Mouse (Mus musculus) neural tube, embryonic 11.5 days (tissue): ENCODE data around the gene Zfp958. TPM values are rescaled to one million over a fixed set of nuclear protein-coding genes. Genes with fewer than 3 reads are reported as not detected.
A peak's percentile ranks its signal among the peaks of the same experiment; 100 is the strongest.
"Not testable (repeated sequence)": the region's sequence is repeated elsewhere in the genome, so short reads cannot be mapped to it uniquely, and the experiment has no call there.

Experiments
- ATAC-seq: fragments of 200-750 bp; cut with Nextera tagmentation; 2 replicates; pipeline ENCODE4 v1.8.0; 2017; ENCODE audit warnings: moderate number of reproducible peaks, mild to moderate bottlenecking, moderate TSS enrichment, moderate library complexity; ENCODE audit not compliant: insufficient read depth, low FRiP score, low TSS enrichment
- DNase-seq: peaks from one replicate; pipeline ENCODE4 v3.0.0-alpha.2; 2015; ENCODE audit warnings: low spot score
- H3K27ac ChIP-seq: fragments of 300-500 bp; sonication (generic); 2 replicates; pipeline ENCODE4 v1.5.1; 2014; ENCODE audit warnings: low read depth, mild to moderate bottlenecking, low read length
- H3K27me3 ChIP-seq: fragments of 300-500 bp; sonication (generic); 2 replicates; pipeline ENCODE4 v1.6.1; 2014; ENCODE audit warnings: mild to moderate bottlenecking, low read length, mixed read lengths; ENCODE audit not compliant: control insufficient read depth, insufficient read depth
- H3K36me3 ChIP-seq: fragments of 300-500 bp; sonication (generic); 2 replicates; pipeline ENCODE4 v1.6.1; 2014; ENCODE audit warnings: mild to moderate bottlenecking, low read length, moderate library complexity, mixed read lengths; ENCODE audit not compliant: control insufficient read depth, insufficient read depth
- H3K4me1 ChIP-seq: fragments of 300-500 bp; sonication (generic); 2 replicates; pipeline ENCODE4 v1.6.1; 2014; ENCODE audit warnings: low read length, mixed read lengths; ENCODE audit not compliant: control insufficient read depth, insufficient read depth
- H3K4me2 ChIP-seq: fragments of 300-500 bp; sonication (generic); 2 replicates; pipeline ENCODE4 v1.6.1; 2014; ENCODE audit warnings: low read depth, mild to moderate bottlenecking, moderate library complexity
- H3K4me3 ChIP-seq: fragments of 300-500 bp; sonication (generic); 2 replicates; pipeline ENCODE4 v1.5.1; 2014; ENCODE audit warnings: low read depth, low read length
- H3K9ac ChIP-seq: fragments of 300-500 bp; sonication (generic); 2 replicates; pipeline ENCODE4 v1.6.1; 2014; ENCODE audit warnings: mild to moderate bottlenecking, low read length
- H3K9me3 ChIP-seq: fragments of 300-500 bp; sonication (generic); 2 replicates; pipeline ENCODE4 v1.6.1; 2016; ENCODE audit warnings: low read length; ENCODE audit not compliant: control insufficient read depth
- WGBS: fragments of 180-500 bp; shearing (Covaris S2); extraction: QIAGEN DNeasy Blood & Tissue Kit; methylation state at CpG from one replicate; pipeline ENCODE4 v1.1.7; 2014; 5-methylcytosine and 5-hydroxymethylcytosine counted together
- polyA plus RNA-seq: library from polyadenylated mRNA; unstranded; fragments of >200 nt; fragmentation: Nextera tagmentation; extraction: Ambion mirVana; gene quantifications from 2 replicates; pipeline ENCODE4 v1.2.1, GENCODE M21; 2014

The Zfp958 gene
- polyA plus RNA-seq, result 14.1 and 18.9 TPM in 2 replicates

DNA sequence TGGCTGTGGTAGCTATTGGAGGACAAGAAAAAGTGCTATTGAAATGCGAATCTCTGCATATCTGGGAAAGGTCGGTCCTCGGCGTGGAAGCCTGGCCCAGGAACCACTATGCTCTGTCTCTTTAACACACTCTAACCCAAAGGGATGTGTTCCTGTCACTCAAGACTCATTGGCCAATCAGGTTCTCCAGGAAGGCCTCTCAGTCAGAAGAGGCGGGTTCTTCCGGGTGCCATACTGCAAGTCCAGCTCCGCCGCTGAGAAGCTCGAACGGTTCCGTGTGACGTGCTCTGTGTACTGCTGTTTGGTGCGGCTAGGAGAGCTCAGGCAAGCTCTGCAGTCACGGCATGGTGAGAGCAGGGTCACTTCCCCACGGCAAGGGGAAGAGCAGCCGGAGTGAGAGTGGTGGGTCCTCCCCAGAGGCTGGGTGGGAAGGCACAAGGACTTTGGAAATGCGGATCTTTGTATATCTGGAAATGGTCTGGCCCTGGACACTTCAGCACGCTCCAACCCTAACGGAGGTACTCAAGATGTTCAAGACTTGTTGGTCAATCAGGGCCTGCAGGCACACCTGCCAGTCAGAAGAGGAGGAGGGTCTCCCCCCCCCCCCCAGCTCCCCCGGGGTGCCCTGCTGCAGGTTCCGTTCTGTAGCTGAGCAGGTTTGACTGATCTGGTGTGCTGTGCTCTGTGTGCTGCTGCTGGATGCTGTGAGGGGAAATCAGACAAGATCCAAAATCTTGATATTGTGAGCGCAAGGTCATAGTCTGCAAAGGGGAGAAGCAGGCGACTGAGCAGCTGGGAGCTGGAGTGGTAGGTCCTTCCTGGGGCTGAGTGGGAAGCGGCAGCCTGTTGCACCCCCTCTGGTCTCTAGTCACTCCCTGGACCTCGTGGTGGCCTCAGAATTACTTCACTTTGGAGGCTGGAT, at the start of gene Zfp958:
Gene Zfp958, plus strand, starts transcription at position 236 of the 922 bp plus-strand sequence.
- 1% methylated on average over 25 of the region's 25 CpGs for WGBS
- H3K27ac ChIP-seq, result peak within 1 kb of the TSS; percentile 80
- H3K4me3 ChIP-seq, result peak within 1 kb of the TSS; percentile 77
- H3K27me3 ChIP-seq, result no peaks in the 10 kb centered on the region
- H3K9me3 ChIP-seq, result no peaks in the 10 kb centered on the region
- H3K9ac ChIP-seq, result peak within 1 kb of the TSS; percentile 79
- no peaks in the 10 kb centered on the region for H3K36me3 ChIP-seq
- peak within 1 kb of the TSS; percentile 52 for H3K4me2 ChIP-seq
- H3K4me1 ChIP-seq, result peaks cover 3% of the 10 kb centered on the region; the same call in 1 of the 2 replicates
- ATAC-seq (peak; percentile 99), DNase-seq (peak; percentile 92)

DNA sequence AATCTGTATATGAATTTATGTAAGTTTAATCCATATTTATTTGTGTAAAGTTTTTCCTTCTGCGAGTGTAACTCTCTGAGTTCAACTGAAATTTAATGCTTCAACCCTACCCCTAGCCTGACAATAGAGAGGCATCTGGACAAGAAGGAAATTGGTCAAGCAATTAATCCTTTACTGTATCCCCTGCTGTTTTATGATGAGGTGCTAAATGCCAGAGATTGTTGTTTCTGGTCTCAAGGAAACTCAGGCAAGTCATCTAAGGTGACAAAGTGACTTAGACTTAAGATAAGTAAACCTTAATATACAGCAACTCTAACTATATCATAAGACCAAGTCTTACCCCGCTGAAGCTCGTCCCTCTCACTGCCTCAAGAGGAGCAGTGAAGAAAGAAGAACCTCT, 31.0 kb upstream of the Zfp958 start:
- Histone ChIP-seq H3K4me2 (no peak overlapping the region), H3K36me3 (no peaks in the 10 kb centered on the region), H3K27me3 (no peaks in the 10 kb centered on the region), H3K4me3 (no peak overlapping the region), H3K4me1 (no peaks in the 10 kb centered on the region), H3K9me3 (no peaks in the 10 kb centered on the region), H3K27ac (no peak overlapping the region), H3K9ac (no peak overlapping the region)
- DNase-seq, result no peak
- no peak for ATAC-seq
- WGBS, result 36% methylated on average over 3 of the region's 3 CpGs

DNA sequence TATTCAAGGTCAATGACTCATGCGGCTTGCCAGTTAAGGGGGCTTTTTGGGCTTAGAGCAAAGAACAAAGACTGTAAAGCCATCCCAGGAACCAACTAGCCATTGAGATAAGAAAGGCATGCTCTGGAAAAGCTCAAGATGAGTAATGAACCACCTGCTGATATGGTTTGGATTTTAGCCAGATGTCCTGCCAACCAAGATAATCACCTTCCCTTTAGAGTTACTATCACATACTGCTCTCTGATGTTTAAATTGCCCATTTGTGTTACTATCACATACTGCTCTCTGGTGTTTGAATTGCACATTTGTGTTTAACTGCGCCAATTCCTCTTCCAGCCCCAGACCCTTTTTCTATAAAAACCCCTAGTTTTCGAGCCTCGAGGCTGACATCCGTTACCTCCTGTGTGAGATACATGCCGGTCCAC, 30.2 kb upstream of the Zfp958 start:
- no peaks in the 10 kb centered on the region for H3K27me3 ChIP-seq
- no peak overlapping the region for H3K9ac ChIP-seq
- no peak overlapping the region for H3K4me3 ChIP-seq
- H3K4me1 ChIP-seq, result no peaks in the 10 kb centered on the region
- DNase-seq (no peak), ATAC-seq (no peak)
- no peak overlapping the region for H3K4me2 ChIP-seq
- H3K27ac ChIP-seq, result no peak overlapping the region
- no peaks in the 10 kb centered on the region for H3K9me3 ChIP-seq
- H3K36me3 ChIP-seq, result no peaks in the 10 kb centered on the region
- WGBS, result 51% methylated on average over 6 of the region's 6 CpGs

DNA sequence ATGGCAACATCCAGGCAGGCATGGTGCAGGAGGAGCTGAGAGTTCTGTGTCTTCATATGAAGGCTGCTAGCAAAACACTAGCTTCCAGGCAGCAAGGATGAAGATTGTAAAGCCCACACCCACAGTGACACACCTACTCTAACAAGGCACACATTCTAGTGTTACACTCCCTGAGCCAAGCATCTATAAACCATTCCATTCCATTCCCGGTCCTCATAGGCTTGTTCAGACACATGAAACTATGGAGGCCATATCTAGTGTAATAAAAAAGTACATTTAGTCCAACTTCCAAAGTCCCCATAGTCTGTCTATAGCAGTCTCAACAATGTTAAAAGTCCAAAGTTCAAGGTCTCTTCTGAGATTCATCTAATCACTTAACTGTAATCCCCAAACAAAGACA, 28.3 kb upstream of the Zfp958 start:
- DNase-seq, result no peak
- Histone ChIP-seq H3K4me2 (no peak overlapping the region), H3K4me3 (no peak overlapping the region), H3K9ac (no peak overlapping the region), H3K36me3 (no peaks in the 10 kb centered on the region), H3K27me3 (no peaks in the 10 kb centered on the region), H3K27ac (no peak overlapping the region), H3K4me1 (no peaks in the 10 kb centered on the region), H3K9me3 (no peaks in the 10 kb centered on the region)
- ATAC-seq, result no peak
- 89% methylated on average over 1 of the region's 1 CpGs for WGBS

DNA sequence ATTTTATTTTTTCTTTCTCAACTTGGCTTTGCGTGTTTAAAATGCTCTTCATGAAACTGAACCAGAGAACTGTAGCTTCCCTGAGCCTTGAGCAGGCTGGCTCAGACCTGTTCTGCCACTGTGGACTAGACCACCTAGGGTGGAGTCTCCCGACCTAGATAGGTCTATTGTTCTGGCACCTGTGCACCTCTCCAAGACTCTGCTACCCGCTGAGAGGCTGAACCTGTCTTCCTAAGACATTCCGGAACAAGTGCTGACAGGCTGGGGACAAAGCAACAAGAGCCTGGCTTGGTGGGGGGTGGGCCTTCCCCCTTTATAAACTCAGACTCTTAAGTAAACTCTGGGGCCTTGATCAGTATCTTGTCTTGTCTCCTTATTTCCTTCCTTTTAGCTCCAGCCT, 26.6 kb upstream of the Zfp958 start:
- DNase-seq (no peak), ATAC-seq (no peak)
- no peaks in the 10 kb centered on the region for H3K27me3 ChIP-seq
- no peak overlapping the region for H3K27ac ChIP-seq
- WGBS, result 21% methylated on average over 4 of the region's 4 CpGs
- H3K9ac ChIP-seq, result no peak overlapping the region
- H3K36me3 ChIP-seq, result no peaks in the 10 kb centered on the region
- H3K9me3 ChIP-seq, result no peaks in the 10 kb centered on the region
- no peaks in the 10 kb centered on the region for H3K4me1 ChIP-seq
- H3K4me3 ChIP-seq, result no peak overlapping the region
- no peak overlapping the region for H3K4me2 ChIP-seq

DNA sequence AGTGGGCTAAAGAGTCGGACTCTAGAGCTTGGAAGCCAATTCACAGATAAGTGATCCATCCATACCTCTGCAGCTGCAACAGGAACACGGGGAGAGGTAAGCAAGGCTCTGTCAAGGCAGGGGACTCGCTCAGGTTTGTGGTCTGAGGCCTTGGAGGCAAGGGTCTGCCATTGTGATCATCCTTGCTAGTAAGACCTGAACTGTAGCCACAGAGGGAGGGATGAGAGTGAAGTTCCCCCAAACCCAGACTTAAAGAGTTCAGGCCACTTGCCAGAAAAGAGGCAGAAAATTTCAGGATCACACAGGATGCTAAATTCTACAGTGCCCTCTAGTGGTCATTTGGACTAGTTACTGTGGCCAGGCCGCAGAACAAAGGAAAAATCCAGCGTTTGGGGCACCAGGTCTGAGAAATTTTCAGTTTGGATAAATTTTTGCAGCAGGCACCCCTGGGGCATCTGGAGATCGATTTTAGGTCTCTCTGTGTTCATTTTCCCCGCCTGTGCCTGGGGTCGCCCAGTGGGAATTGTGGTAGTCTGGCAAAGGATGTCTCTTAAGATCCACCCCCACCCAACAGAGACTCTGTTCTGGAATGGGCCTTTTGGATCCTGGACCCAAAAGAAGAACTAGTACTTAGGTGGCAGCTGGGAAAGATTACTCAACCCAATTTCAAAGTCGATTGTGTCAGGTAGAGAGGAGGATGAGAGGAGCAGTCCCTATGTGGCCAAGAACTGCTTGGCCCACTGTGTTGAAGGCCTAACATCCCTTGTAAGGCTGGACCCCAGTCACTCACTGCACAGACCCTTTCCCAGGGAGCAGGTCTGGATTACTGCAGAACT, 24.6 kb upstream of the Zfp958 start:
- no peaks in the 10 kb centered on the region for H3K9me3 ChIP-seq
- H3K4me2 ChIP-seq, result no peak overlapping the region
- no peak overlapping the region for H3K27ac ChIP-seq
- no peaks in the 10 kb centered on the region for H3K36me3 ChIP-seq
- no peak overlapping the region for H3K4me3 ChIP-seq
- peak overlapping the region; percentile 54 for H3K9ac ChIP-seq
- DNase-seq (peak; percentile 65), ATAC-seq (peak; percentile 72; the same call in 1 of the 2 replicates)
- 40% methylated on average over 9 of the region's 9 CpGs for WGBS
- H3K4me1 ChIP-seq, result no peaks in the 10 kb centered on the region
- no peaks in the 10 kb centered on the region for H3K27me3 ChIP-seq

DNA sequence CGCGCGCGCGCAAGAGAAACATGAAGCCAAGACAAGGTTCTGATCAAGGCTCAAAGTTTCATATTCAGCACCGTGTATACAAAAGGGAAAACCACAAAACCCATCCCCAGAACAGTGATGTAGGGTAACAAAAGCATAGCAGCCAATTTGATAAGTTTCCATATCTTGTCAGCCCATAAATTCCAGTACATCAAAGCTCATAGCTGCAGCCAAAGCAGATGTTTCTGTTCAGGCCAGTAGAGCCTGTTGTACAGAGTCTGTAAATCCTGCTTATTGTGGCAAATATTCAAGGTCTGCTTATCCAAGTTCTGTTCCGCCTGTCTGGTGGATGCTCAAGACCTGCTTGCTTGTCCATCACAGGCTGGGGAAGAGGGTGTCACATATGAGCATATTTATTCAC, 4.1 kb upstream of the Zfp958 start:
- no peaks in the 10 kb centered on the region for H3K36me3 ChIP-seq
- no peaks in the 10 kb centered on the region for H3K27me3 ChIP-seq
- H3K4me1 ChIP-seq, result peaks cover 1% of the 10 kb centered on the region; the same call in 1 of the 2 replicates
- H3K9me3 ChIP-seq, result no peaks in the 10 kb centered on the region
- no peak for DNase-seq
- ATAC-seq, result no peak
- H3K4me3 ChIP-seq, result no peak overlapping the region
- 94% methylated on average over 7 of the region's 7 CpGs for WGBS
- no peak overlapping the region for H3K4me2 ChIP-seq
- H3K27ac ChIP-seq, result no peak overlapping the region
- H3K9ac ChIP-seq, result no peak overlapping the region

DNA sequence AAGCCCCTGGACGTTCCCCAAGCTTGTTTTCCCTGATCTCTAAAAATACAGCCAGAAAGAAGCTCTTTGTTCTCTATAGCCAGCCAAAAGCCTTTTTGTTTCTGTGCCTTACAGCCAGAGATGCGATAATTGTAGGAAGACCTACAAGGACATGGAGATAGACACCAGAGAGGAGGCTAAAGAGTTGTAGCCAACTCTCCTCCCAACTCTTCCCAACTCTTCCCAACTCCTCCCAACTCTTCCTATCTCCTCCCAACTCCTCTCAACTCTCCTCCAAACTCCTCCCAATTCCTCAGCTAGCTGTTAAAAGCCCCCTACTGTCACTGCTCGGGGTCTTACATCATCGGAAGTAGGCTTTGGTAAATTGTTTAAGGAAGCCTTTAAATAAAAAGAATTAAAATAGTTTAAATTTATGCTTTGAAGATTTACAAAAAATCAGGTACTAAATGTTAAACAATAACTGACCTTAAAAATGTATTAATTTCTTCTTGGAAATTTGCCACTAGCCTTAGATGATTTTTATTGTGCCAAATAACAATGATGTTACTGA, 1.3 kb upstream of the Zfp958 start:
- not testable (repeated sequence) for H3K27me3 ChIP-seq, DNase-seq, H3K4me1 ChIP-seq, H3K9me3 ChIP-seq, ATAC-seq, H3K27ac ChIP-seq, H3K36me3 ChIP-seq, H3K4me3 ChIP-seq, H3K9ac ChIP-seq, H3K4me2 ChIP-seq
- 84% methylated on average over 4 of the region's 4 CpGs for WGBS
